Mouse (Mus musculus) layer of hippocampus, adult 2 months (tissue): Measurements from ENCODE around the gene Dlg2. TPM values are rescaled to one million over a fixed set of nuclear protein-coding genes. Genes with fewer than 3 reads are reported as not detected.

Experiments
- DNase-seq, 2 experiments: peaks; one replicate each; pipeline ENCODE4 v3.0.0; 2022; ENCODE audit warnings: low spot score in 2 of 2
- H3K27ac ChIP-seq: fragments of 200-600 bp; 2 replicates; pipeline ENCODE4 v1.8.1; 2022
- H3K4me3 ChIP-seq: fragments of 200-600 bp; 2 replicates; pipeline ENCODE4 v1.8.1; 2022; ENCODE audit warnings: mild to moderate bottlenecking
- CTCF ChIP-seq: fragments of 200-600 bp; conservative IDR thresholded peaks from 2 replicates; pipeline ENCODE4 v1.8.1; 2022; ENCODE audit warnings: antibody characterized with exemption, mild to moderate bottlenecking, moderate library complexity
- total RNA-seq, 2 experiments: library from RNA; stranded (reverse); gene quantifications; 2 replicates each; pipeline ENCODE4 v1.2.3; 2021

Gene Dlg2
- total RNA-seq, 2 experiments from 2014 or later = 248 to 256 TPM

DNA sequence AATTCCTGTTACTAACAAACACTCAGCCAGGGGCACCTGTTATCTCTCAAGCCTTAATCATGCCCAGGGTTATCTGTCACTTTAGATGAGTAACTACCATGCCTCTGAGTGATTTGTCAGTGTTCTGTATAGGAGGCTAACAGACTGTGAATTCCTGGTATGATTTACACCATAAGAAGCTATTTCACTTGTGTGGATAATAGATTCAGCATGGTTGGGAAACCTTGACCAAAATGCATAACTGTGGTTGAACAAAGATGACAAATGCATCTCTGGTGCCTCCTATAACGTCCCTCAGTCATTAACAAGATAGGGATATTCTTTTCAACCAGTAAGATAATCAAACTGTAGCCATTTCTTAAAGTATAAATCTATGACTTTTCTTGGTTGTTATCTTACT, 1341.5 kb downstream of the Dlg2 start:
- Histone ChIP-seq H3K4me3 (no peak overlapping the region), H3K27ac (no peak overlapping the region)
- DNase-seq = no peak
- no peak for TF ChIP-seq CTCF

DNA sequence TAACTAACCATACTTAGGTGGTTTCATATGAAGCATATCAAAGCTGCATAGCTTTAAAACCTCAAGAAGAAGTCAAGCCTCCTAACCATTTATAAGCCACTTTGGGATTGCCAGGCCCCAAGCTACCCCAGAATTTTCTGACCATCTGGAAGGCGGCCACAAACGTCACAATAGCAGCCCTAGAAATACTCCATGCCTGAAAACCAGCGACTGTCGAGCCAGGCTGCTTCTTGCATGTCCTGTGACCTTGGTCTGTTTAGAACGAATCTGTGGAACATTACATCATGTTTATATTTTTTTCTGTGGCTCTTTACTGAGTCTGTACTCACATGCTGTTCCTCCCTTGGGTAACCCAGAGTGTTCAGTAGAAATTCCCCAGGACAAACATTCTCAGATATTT, 1355.7 kb downstream of the Dlg2 start:
- no peak for DNase-seq
- no peak for TF ChIP-seq CTCF
- Histone ChIP-seq H3K4me3 (no peak overlapping the region), H3K27ac (no peak overlapping the region; the same call in 1 of the 2 replicates)

DNA sequence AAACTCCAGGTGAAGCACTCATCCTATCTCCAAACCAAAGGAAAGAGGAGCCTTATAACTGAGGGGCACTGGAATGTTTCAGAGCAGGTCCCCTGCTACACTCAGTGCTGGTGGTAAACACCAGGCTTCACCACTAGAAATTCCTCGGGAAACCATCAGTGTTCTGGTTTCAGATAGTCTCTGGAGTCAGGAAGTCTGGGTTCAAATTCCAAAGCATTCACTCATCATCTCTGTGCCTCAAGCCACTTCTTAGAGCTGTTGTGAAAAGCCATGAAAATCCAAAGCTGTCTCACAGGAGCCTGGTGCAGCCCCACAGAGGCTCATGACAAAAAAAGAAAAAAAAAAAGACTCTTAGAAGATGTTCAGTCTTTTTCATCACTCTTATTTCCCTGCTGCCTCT, 1369.3 kb downstream of the Dlg2 start:
- Histone ChIP-seq H3K27ac (peak overlapping the region; percentile 62; the same call in 1 of the 2 replicates), H3K4me3 (no peak overlapping the region)
- TF ChIP-seq CTCF = no peak
- DNase-seq = no peak

- TF ChIP-seq CTCF = no peak
- H3K4me3 ChIP-seq = no peak overlapping the region
- no peak for DNase-seq
Observed at GRCm38 (mm10) chr7:91849364-91849763, 1372.9 kb downstream of the Dlg2 start.

GRCm38 (mm10) chr7:91853653-91854052, 1377.2 kb downstream of the Dlg2 start:
- TF ChIP-seq CTCF = no peak
- no peak overlapping the region for H3K27ac ChIP-seq
- no peak overlapping the region for H3K4me3 ChIP-seq
- no peak for DNase-seq

More at GRCm38 (mm10) chr7:91849364-91849763, 1372.9 kb downstream of the Dlg2 start:
- no peak overlapping the region for H3K27ac ChIP-seq

- no peak for DNase-seq
- Histone ChIP-seq H3K27ac (0 out of 2 replicates have a peak overlapping the region, but pooled peaks have one; percentile 46), H3K4me3 (no peak overlapping the region)
- TF ChIP-seq CTCF = no peak
Observed at GRCm38 (mm10) chr7:91856931-91857330, 1380.5 kb downstream of the Dlg2 start.

DNA sequence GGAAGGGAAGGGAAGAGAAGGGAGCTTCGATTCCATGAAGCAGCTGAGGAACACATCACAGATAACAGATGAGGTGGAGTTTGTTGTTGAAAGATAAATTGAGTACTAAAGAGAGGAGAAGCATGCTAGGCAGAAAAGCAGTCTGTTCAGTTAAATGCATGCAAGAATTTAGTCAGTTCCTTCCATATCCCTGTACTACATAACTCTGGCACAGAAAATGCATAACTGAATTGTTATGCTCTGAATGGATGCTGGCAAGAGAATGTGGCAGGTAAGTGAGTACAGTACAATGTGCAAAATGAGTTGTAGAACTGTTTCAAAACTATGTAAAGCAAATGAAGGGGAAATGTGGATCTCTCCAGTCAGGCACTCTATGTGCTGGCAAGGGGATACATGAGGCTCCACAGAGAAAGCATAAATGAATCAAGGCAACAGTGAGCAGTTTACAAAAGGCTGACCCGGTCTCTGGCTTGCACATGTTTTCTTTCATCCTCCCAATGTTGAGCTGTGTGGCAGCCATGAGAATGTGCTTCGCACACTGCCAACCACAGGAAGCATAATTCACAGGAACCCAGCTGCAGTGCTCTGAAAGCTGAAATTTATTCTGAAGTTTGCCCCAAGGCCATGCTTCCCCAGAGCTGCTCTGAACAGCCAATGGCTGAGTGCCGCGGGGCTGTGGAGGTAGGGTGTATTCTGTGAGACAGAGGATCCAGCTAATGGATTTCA, 1386.5 kb downstream of the Dlg2 start:
- no peak overlapping the region for H3K4me3 ChIP-seq
- peak in 1 of 2 experiments; percentile 10 for DNase-seq
- H3K27ac ChIP-seq = peak overlapping the region; percentile 40; the same call in 1 of the 2 replicates
- TF ChIP-seq CTCF = no peak

- H3K4me3 ChIP-seq = no peak overlapping the region
- no peak for TF ChIP-seq CTCF
- DNase-seq = no peak
Observed at GRCm38 (mm10) chr7:91868919-91869318, 1392.4 kb downstream of the Dlg2 start.

DNA sequence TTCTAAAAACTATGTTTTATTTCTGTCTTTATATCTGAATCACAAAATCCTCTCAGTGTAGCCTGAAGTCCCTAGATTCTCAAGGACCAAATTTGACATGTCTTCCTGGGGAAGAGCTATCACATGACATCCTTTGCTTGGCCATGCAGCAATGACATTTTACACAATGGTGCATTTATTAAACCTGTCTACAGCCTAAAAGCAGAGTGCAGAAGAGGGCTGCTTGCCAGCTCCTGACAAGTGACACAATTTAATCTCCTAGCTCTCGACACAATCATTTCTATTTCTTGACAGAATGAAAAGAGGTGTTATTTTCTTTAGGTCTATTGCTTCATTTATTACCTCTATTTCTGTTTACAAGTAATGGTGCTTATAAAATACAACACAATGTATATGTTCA, 1400.4 kb downstream of the Dlg2 start:
- Histone ChIP-seq H3K4me3 (no peak overlapping the region), H3K27ac (no peak overlapping the region)
- no peak for TF ChIP-seq CTCF
- DNase-seq = no peak

More at GRCm38 (mm10) chr7:91868919-91869318, 1392.4 kb downstream of the Dlg2 start:
- no peak overlapping the region for H3K27ac ChIP-seq

- no peak for TF ChIP-seq CTCF
- Histone ChIP-seq H3K27ac (no peak overlapping the region), H3K4me3 (no peak overlapping the region)
- no peak for DNase-seq
Observed at GRCm38 (mm10) chr7:91877804-91878203, 1401.3 kb downstream of the Dlg2 start.

DNA sequence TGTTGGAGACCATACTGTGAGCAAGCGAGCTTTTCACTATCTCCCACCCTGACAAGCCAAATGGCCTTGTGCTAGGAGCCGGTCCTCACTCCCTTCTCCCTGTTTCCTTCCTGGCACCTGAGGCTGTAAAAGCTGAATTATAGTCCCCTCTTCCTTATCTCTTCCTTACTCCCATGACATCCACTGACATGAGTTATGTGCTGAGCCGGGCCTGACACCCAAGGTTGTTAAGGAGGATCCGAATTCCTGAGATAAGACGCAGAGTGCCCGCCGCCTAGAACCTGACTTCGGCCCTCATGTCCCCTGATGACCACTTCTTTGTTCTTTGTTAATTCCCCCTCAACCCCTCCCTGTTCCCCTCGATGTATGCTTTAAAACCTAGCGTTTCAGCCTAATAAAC, 1409.9 kb downstream of the Dlg2 start:
- Histone ChIP-seq H3K27ac (no peak overlapping the region), H3K4me3 (no peak overlapping the region)
- DNase-seq = no peak
- TF ChIP-seq CTCF = no peak

- peak in 1 of 2 experiments; percentile 44 for DNase-seq
- TF ChIP-seq CTCF = no peak
- Histone ChIP-seq H3K4me3 (no peak overlapping the region), H3K27ac (peak overlapping the region; percentile 32; the same call in 1 of the 2 replicates)
Observed at GRCm38 (mm10) chr7:91893991-91894390, 1417.5 kb downstream of the Dlg2 start.

DNA sequence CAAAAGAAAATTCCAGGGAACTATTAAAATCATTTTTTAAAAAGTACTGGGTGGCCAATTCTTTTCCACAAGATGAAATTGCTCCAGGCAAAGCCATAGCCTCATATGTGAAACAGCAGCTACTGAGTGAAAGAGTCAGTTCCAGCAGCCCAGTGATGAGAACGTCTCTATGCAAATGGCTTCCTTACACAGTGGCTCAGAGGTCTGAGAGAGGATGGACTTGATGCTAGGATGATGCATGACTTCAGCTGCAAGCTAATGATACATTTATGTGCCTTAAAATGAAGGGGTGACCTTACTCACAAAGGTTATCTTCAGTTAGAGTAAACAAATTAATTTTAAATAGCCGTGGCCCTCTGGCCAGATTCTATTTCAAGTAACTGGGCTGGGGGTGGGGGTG, 1420.5 kb downstream of the Dlg2 start:
- H3K27ac ChIP-seq = no peak overlapping the region
- DNase-seq = no peak
- TF ChIP-seq CTCF = no peak

GRCm38 (mm10) chr7:91897509-91897908, 1421.0 kb downstream of the Dlg2 start:
- no peak for TF ChIP-seq CTCF
- no peak for DNase-seq
- H3K4me3 ChIP-seq = no peak overlapping the region
- no peak overlapping the region for H3K27ac ChIP-seq

More for the DNA sequence above, 1420.5 kb downstream of the Dlg2 start:
- no peak overlapping the region for H3K4me3 ChIP-seq
